ENCODE assay signal across 13 mouse cellular contexts in the genomic region with DNA sequence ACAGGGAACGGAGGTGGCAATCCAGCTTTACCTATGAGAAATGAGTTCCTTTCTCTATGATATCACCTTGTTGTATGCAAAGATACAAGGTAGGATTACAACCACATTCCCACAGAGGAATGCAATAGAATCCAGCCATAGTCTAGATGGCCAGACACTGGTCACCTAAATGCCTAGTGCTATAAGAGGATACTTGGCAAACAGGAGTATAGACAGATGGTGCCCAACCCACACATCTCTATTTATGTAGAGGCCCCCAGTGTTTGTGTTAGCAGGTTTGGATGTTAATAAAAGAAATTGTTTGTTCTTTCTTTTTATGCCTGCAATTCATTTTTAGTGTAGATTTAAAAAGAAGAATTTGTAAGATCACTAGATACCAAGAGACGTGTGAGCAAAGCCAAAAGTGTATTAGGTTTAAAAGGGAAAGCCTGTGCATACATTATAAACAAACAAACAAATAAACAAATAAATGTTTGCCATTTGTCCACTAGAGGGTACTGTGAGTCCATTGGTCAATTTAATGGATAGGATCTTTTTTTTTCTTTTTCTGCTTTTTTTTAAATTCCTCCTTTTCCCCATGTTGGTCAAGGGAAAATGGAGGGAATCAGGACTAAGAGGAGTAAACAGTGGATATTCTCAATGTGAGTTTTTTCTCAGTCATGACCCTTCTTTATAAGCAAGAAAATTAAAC.
DNase-seq lines count a peak whose midpoint lies in the region; TF ChIP-seq lines count a peak whose summit lies in the region.
"Had no signal": no experiment of that assay in that cellular context is flagged by ENCODE, and none has a peak within 500 bp of the region (broad histone marks: within the 10 kb centered on the region; RNA-seq: fewer than 3 reads in every experiment).

No protein-coding gene starts in this region.

- intact Hi-C loops in left cerebral cortex, postnatal 25 days (cut with DNase I): loop anchor here (10.0 kb wide), 1 partner anchor 170 kb away; no protein-coding TSS in a partner anchor

- peak; percentile 18 to 36 for DNase-seq in frontal cortex, adult 2 months (ENCODE audit: extremely low spot score in 1 of 2, low spot score in 1 of 2)
- DNase-seq in frontal cortex, postnatal 14 days (ENCODE audit: low spot score in 2 of 2): no peak
- peak; percentile 27 to 60 for DNase-seq in left cerebral cortex, postnatal 25 days (ENCODE audit: low spot score in 2 of 2)
- no peak for DNase-seq in left cerebral cortex, adult 18-20 months (ENCODE audit: low spot score in 2 of 2)
- no peak for DNase-seq in ES-E14 (ENCODE audit: low read depth, low spot score)
- DNase-seq in cerebellum, postnatal 25 days: peak; percentile 37 to 67
- no peak for DNase-seq in c-Kit-positive CD71-positive TER-119-positive erythroid progenitor cells, embryonic 14.5 days (ENCODE audit: low spot score)
- DNase-seq in ovary, postnatal 14 days (ENCODE audit: low spot score): no peak
- DNase-seq: gastrocnemius, postnatal 25 days; heart, postnatal 10 days; kidney, adult 8-10 months; liver; thymus, postnatal 36 days had no signal

- H3K4me3 ChIP-seq in ES-E14 (ENCODE audit: insufficient read depth in 1 of 2, low read depth in 1 of 2, low read length in 2 of 2, poor library complexity in 1 of 2, severe bottlenecking in 1 of 2): no peak overlapping the region

- H3K27ac ChIP-seq in ES-E14 (ENCODE audit: insufficient read depth, low read depth, low read length, poor library complexity, severe bottlenecking): no peak overlapping the region

- no peaks in the 10 kb centered on the region for H3K9me3 ChIP-seq in ES-E14 (ENCODE audit: control insufficient read depth, insufficient read depth, low read depth, low read length)

- in situ Hi-C loops in ES-E14 (cut with MboI; ENCODE audit: low sequenced_read_pairs in 2 of 2, unreplicated experiment in 2 of 2): no loop called here

- no peak overlapping the region for H3K9ac ChIP-seq in ES-E14 (ENCODE audit: insufficient read depth, low read depth, low read length, poor library complexity, severe bottlenecking)

- no peaks in the 10 kb centered on the region for H3K36me3 ChIP-seq in ES-E14 (ENCODE audit: control insufficient read depth, insufficient read depth, low read length, poor library complexity, severe bottlenecking)

- H3K4me1 ChIP-seq in ES-E14 (ENCODE audit: control insufficient read depth in 2 of 2, insufficient read depth in 2 of 2, low read length in 2 of 2, poor library complexity in 1 of 2): no peaks in the 10 kb centered on the region

TF ChIP-seq in ES-E14, 5 proteins besides CTCF, POLR2A, EP300 and RAD21:
- TF ChIP-seq CHD2 (IDR thresholded peaks at IDR 0.05; ENCODE audit: low read depth, low read length): no peak
- no peak for TF ChIP-seq MAFK (IDR thresholded peaks at IDR 0.05; ENCODE audit: insufficient read depth, low read depth, low read length)
- TF ChIP-seq ZNF384 (IDR thresholded peaks at IDR 0.05; ENCODE audit: low read depth, low read length): 0 out of 2 replicates have a peak, but pooled peaks have one; percentile 30
- TF ChIP-seq HCFC1 (IDR thresholded peaks at IDR 0.05; ENCODE audit: borderline replicate concordance, insufficient read depth, low read length): no peak
TF ChIP-seq in ES-E14: peak in this region for 1.

Comparison
In these comparisons a context has a peak if more than half of its experiments do, and no peak if none do; other contexts are left out.
1. DNase-seq: peak in frontal cortex, adult 2 months (2 of 2), left cerebral cortex, postnatal 25 days (2 of 2) and cerebellum, postnatal 25 days (2 of 2); none in frontal cortex, postnatal 14 days (0 of 2), left cerebral cortex, adult 18-20 months (0 of 2), ES-E14 (single experiment), c-Kit-positive CD71-positive TER-119-positive erythroid progenitor cells, embryonic 14.5 days (single experiment) and ovary, postnatal 14 days (single experiment).